Mouse (Mus musculus): ENCODE results near the gene Cmss1. TPM values are rescaled to one million over a fixed set of nuclear protein-coding genes. Genes with fewer than 3 reads are reported as not detected.
"Not testable (repeated sequence)": the region's sequence is repeated elsewhere in the genome, so short reads cannot be mapped to it uniquely, and the experiment has no call there.

Cmss1 gene
- polyA plus RNA-seq, 1 experiment from 2014 or later, result 70.5 TPM

- no peaks in the 10 kb centered on the region for H3K9me3 ChIP-seq (ENCODE audit: control insufficient read depth, low read length)
- H3K36me3 ChIP-seq (ENCODE audit: control insufficient read depth, insufficient read depth, low read length), result no peaks in the 10 kb centered on the region
- no peak for ATAC-seq (replicated peaks; ENCODE audit: low FRiP score)
- WGBS, result 63% methylated on average over 18 of the region's 18 CpGs
- H3K4me1 ChIP-seq (replicated peaks; ENCODE audit: control insufficient read depth, insufficient read depth, low read length), result no peaks in the 10 kb centered on the region
- H3K27me3 ChIP-seq (replicated peaks; ENCODE audit: control insufficient read depth, insufficient read depth, low read length), result no peaks in the 10 kb centered on the region
- no peak overlapping the region for H3K4me2 ChIP-seq
- no peak overlapping the region for H3K27ac ChIP-seq (ENCODE audit: low read depth, low read length)
- no peak overlapping the region for H3K4me3 ChIP-seq (ENCODE audit: low read depth, low read length)
- H3K9ac ChIP-seq (ENCODE audit: low read depth, low read length), result no peak overlapping the region
- no peak for DNase-seq (ENCODE audit: low spot score)
Observed at GRCm38 (mm10) chr16:57398387-57399214, 208.1 kb downstream of the Cmss1 start.

- no peaks in the 10 kb centered on the region for H3K9me3 ChIP-seq (ENCODE audit: control insufficient read depth, low read length)
- no peak for ATAC-seq (replicated peaks; ENCODE audit: low FRiP score)
- H3K4me2 ChIP-seq, result no peak overlapping the region
- no peaks in the 10 kb centered on the region for H3K4me1 ChIP-seq (replicated peaks; ENCODE audit: control insufficient read depth, insufficient read depth, low read length)
- H3K36me3 ChIP-seq (ENCODE audit: control insufficient read depth, insufficient read depth, low read length), result no peaks in the 10 kb centered on the region
- WGBS, result 84% methylated on average over 6 of the region's 6 CpGs
- no peak overlapping the region for H3K27ac ChIP-seq (ENCODE audit: low read depth, low read length)
- no peak overlapping the region for H3K9ac ChIP-seq (ENCODE audit: low read depth, low read length)
- no peak for DNase-seq (ENCODE audit: low spot score)
- no peaks in the 10 kb centered on the region for H3K27me3 ChIP-seq (replicated peaks; ENCODE audit: control insufficient read depth, insufficient read depth, low read length)
- no peak overlapping the region for H3K4me3 ChIP-seq (ENCODE audit: low read depth, low read length)
Observed at GRCm38 (mm10) chr16:57397845-57398244, 208.8 kb downstream of the Cmss1 start.

GRCm38 (mm10) chr16:57396249-57396648 is 210.4 kb downstream of the Cmss1 start:
- DNase-seq (ENCODE audit: low spot score) (no peak), ATAC-seq (replicated peaks; ENCODE audit: low FRiP score) (no peak)
- Histone ChIP-seq H3K4me1 (replicated peaks; ENCODE audit: control insufficient read depth, insufficient read depth, low read length) (no peaks in the 10 kb centered on the region), H3K9me3 (ENCODE audit: control insufficient read depth, low read length) (no peaks in the 10 kb centered on the region), H3K27me3 (replicated peaks; ENCODE audit: control insufficient read depth, insufficient read depth, low read length) (no peaks in the 10 kb centered on the region), H3K27ac (ENCODE audit: low read depth, low read length) (no peak overlapping the region), H3K9ac (ENCODE audit: low read depth, low read length) (no peak overlapping the region), H3K36me3 (ENCODE audit: control insufficient read depth, insufficient read depth, low read length) (no peaks in the 10 kb centered on the region), H3K4me3 (ENCODE audit: low read depth, low read length) (no peak overlapping the region), H3K4me2 (no peak overlapping the region)
- 60% methylated on average over 6 of the region's 6 CpGs for WGBS

GRCm38 (mm10) chr16:57393161-57393560 is 213.5 kb downstream of the Cmss1 start:
- no peaks in the 10 kb centered on the region for H3K9me3 ChIP-seq (ENCODE audit: control insufficient read depth, low read length)
- WGBS, result 75% methylated on average over 11 of the region's 11 CpGs
- no peaks in the 10 kb centered on the region for H3K36me3 ChIP-seq (ENCODE audit: control insufficient read depth, insufficient read depth, low read length)
- H3K27ac ChIP-seq (ENCODE audit: low read depth, low read length), result no peak overlapping the region
- no peak overlapping the region for H3K9ac ChIP-seq (ENCODE audit: low read depth, low read length)
- no peak overlapping the region for H3K4me3 ChIP-seq (ENCODE audit: low read depth, low read length)
- DNase-seq (ENCODE audit: low spot score), result no peak
- H3K27me3 ChIP-seq (replicated peaks; ENCODE audit: control insufficient read depth, insufficient read depth, low read length), result no peaks in the 10 kb centered on the region
- no peak for ATAC-seq (replicated peaks; ENCODE audit: low FRiP score)
- H3K4me1 ChIP-seq (replicated peaks; ENCODE audit: control insufficient read depth, insufficient read depth, low read length), result no peaks in the 10 kb centered on the region
- H3K4me2 ChIP-seq, result no peak overlapping the region

- H3K9me3 ChIP-seq (ENCODE audit: control insufficient read depth, low read length), result no peaks in the 10 kb centered on the region
- no peaks in the 10 kb centered on the region for H3K36me3 ChIP-seq (ENCODE audit: control insufficient read depth, insufficient read depth, low read length)
- no peak overlapping the region for H3K27ac ChIP-seq (ENCODE audit: low read depth, low read length)
- no peaks in the 10 kb centered on the region for H3K4me1 ChIP-seq (replicated peaks; ENCODE audit: control insufficient read depth, insufficient read depth, low read length)
- no peaks in the 10 kb centered on the region for H3K27me3 ChIP-seq (replicated peaks; ENCODE audit: control insufficient read depth, insufficient read depth, low read length)
- H3K4me2 ChIP-seq, result no peak overlapping the region
- 74% methylated on average over 2 of the region's 2 CpGs for WGBS
- DNase-seq (ENCODE audit: low spot score) (no peak), ATAC-seq (replicated peaks; ENCODE audit: low FRiP score) (no peak)
- no peak overlapping the region for H3K9ac ChIP-seq (ENCODE audit: low read depth, low read length)
- H3K4me3 ChIP-seq (ENCODE audit: low read depth, low read length), result no peak overlapping the region
Observed at GRCm38 (mm10) chr16:57392461-57392860, 214.2 kb downstream of the Cmss1 start.

GRCm38 (mm10) chr16:57391171-57391570 is 215.5 kb downstream of the Cmss1 start:
- not testable (repeated sequence) for H3K4me3 ChIP-seq (ENCODE audit: low read depth, low read length); H3K4me1 ChIP-seq (replicated peaks; ENCODE audit: control insufficient read depth, insufficient read depth, low read length); H3K9me3 ChIP-seq (ENCODE audit: control insufficient read depth, low read length); H3K27ac ChIP-seq (ENCODE audit: low read depth, low read length); H3K36me3 ChIP-seq (ENCODE audit: control insufficient read depth, insufficient read depth, low read length); H3K9ac ChIP-seq (ENCODE audit: low read depth, low read length); H3K4me2 ChIP-seq; ATAC-seq (replicated peaks; ENCODE audit: low FRiP score); DNase-seq (ENCODE audit: low spot score); H3K27me3 ChIP-seq (replicated peaks; ENCODE audit: control insufficient read depth, insufficient read depth, low read length)
- 36% methylated on average over 27 of the region's 39 CpGs for WGBS

GRCm38 (mm10) chr16:57389566-57390251 is 217.0 kb downstream of the Cmss1 start:
- no peak for DNase-seq (ENCODE audit: low spot score)
- 82% methylated on average over 15 of the region's 15 CpGs for WGBS

GRCm38 (mm10) chr16:57384274-57384673 is 222.4 kb downstream of the Cmss1 start:
- H3K27me3 ChIP-seq (replicated peaks; ENCODE audit: control insufficient read depth, insufficient read depth, low read length), result no peaks in the 10 kb centered on the region
- WGBS, result 90% methylated on average over 2 of the region's 2 CpGs
- no peak for DNase-seq (ENCODE audit: low spot score)
- no peak overlapping the region for H3K4me2 ChIP-seq
- no peaks in the 10 kb centered on the region for H3K36me3 ChIP-seq (ENCODE audit: control insufficient read depth, insufficient read depth, low read length)
- no peaks in the 10 kb centered on the region; the same call in 1 of the 2 replicates for H3K9me3 ChIP-seq (ENCODE audit: control insufficient read depth, low read length)
- no peaks in the 10 kb centered on the region for H3K4me1 ChIP-seq (replicated peaks; ENCODE audit: control insufficient read depth, insufficient read depth, low read length)
- no peak overlapping the region for H3K4me3 ChIP-seq (ENCODE audit: low read depth, low read length)
- no peak overlapping the region for H3K9ac ChIP-seq (ENCODE audit: low read depth, low read length)
- ATAC-seq (replicated peaks; ENCODE audit: low FRiP score), result no peak
- H3K27ac ChIP-seq (ENCODE audit: low read depth, low read length), result no peak overlapping the region

More at GRCm38 (mm10) chr16:57389566-57390251, 217.0 kb downstream of the Cmss1 start:
- Histone ChIP-seq H3K27me3 (replicated peaks; ENCODE audit: control insufficient read depth, insufficient read depth, low read length) (no peaks in the 10 kb centered on the region), H3K4me2 (no peak overlapping the region), H3K9ac (ENCODE audit: low read depth, low read length) (no peak overlapping the region), H3K4me1 (replicated peaks; ENCODE audit: control insufficient read depth, insufficient read depth, low read length) (no peaks in the 10 kb centered on the region), H3K4me3 (ENCODE audit: low read depth, low read length) (no peak overlapping the region), H3K27ac (ENCODE audit: low read depth, low read length) (no peak overlapping the region), H3K36me3 (ENCODE audit: control insufficient read depth, insufficient read depth, low read length) (no peaks in the 10 kb centered on the region), H3K9me3 (ENCODE audit: control insufficient read depth, low read length) (no peaks in the 10 kb centered on the region)
- no peak for ATAC-seq (replicated peaks; ENCODE audit: low FRiP score)
